Mouse (Mus musculus) lung, adult 2 months (tissue): ENCODE results near the gene Nif3l1.

Experiments
- CTCF ChIP-seq: fragments of 200-500 bp; IDR thresholded peaks from 2 replicates; pipeline ENCODE4 v1.5.1; 2011; ENCODE audit warnings: mild to moderate bottlenecking, low read length, control low read depth; ENCODE audit not compliant: insufficient read depth
- POLR2A ChIP-seq: fragments of 200-500 bp; IDR thresholded peaks from 2 replicates; pipeline ENCODE4 v1.6.1; 2011; ENCODE audit warnings: low read depth, mild to moderate bottlenecking, control low read depth, low read length, borderline replicate concordance; ENCODE audit errors: extremely low read depth

DNA sequence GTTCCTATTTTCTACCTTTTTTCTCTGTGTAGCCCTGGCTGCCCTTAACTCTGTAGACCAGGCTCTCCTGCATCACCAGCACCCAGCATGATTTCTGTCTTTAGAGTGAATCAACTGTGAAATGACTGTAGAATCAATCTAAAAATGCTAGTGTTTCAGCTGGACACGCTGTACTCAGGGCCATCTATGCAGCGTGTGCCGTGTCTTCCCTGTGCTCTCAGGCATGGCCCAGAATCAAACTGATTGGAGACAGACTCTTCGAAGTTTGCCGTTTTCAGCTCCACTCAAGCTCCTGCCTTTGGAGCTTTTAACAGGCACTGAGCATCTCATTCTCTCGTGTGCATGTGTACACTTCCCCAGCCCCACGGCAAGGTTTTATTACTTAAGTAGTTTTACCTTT is 34.2 kb upstream of the Nif3l1 start:
- no peak for TF ChIP-seq POLR2A
- no peak for TF ChIP-seq CTCF
